Mouse (Mus musculus): Measurements from ENCODE around the gene Slc26a3. TPM values are rescaled to one million over a fixed set of nuclear protein-coding genes. Genes with fewer than 3 reads are reported as not detected.
"Not testable (repeated sequence)": the region's sequence is repeated elsewhere in the genome, so short reads cannot be mapped to it uniquely, and the experiment has no call there.

Gene Slc26a3
- polyA plus RNA-seq, 1 experiment from 2014 or later, result not detected

DNA sequence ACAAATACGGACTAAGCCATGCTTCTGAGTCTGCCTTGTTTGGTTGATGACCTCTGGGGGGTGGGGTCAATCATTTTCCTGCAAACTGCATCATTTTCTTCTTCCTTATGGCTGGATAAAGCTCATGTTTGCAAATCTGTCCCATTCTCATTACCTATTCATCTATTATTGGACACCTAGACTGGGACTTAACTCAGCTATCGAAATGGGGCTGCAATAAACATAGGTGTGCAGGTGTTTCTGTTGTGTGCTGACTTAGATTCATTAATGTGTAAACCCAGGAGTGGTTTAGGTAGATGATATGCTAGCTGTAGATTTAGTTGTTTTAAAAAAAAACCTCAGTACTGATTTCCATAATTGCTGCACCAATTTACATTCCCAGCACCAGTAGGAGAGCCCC lies 48.9 kb downstream of the Slc26a3 start:
- ATAC-seq (ENCODE audit: low read depth), result no peak
- no peak overlapping the region for H3K27ac ChIP-seq (replicated peaks)
- H3K9me3 ChIP-seq, result no peaks in the 10 kb centered on the region
- peaks cover 10% of the 10 kb centered on the region for H3K4me1 ChIP-seq (replicated peaks)
- no peak overlapping the region for H3K4me3 ChIP-seq
- H3K4me2 ChIP-seq, result no peak overlapping the region
- H3K9ac ChIP-seq, result no peak overlapping the region
- H3K27me3 ChIP-seq, result peaks cover 6% of the 10 kb centered on the region; the same call in 1 of the 2 replicates
- H3K36me3 ChIP-seq, result no peaks in the 10 kb centered on the region
- WGBS, result 71% methylated on average over 2 of the region's 2 CpGs

DNA sequence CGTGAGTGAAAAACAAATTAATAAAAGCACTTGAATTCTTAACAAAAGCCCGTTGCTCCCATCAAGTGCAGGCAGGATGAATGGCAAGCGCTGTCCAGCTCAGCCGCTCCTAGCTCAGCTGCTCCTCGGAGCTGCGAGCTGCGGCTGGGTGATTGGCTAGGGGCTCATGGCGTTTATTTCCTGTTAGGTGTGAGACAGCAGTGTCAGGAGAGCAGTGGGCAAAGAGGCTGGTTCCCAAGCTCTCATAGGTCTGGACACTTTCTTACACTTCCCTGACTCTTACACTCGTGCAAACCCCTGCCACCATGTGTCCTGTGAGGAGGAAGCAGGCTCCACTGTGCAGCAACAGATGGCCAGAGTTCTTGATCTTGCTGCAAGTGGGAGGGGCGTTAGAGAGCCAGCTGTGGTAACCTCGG lies 53.5 kb downstream of the Slc26a3 start:
- H3K9ac ChIP-seq, result no peak overlapping the region
- no peaks in the 10 kb centered on the region for H3K9me3 ChIP-seq
- H3K4me2 ChIP-seq, result peak overlapping the region; percentile 54
- 2% methylated on average over 11 of the region's 11 CpGs for WGBS
- no peaks in the 10 kb centered on the region for H3K36me3 ChIP-seq
- ATAC-seq (ENCODE audit: low read depth), result peak; percentile 77
- peak overlapping the region; percentile 23 for H3K4me3 ChIP-seq
- peaks cover 10% of the 10 kb centered on the region for H3K4me1 ChIP-seq (replicated peaks)
- peaks cover 6% of the 10 kb centered on the region; the same call in 1 of the 2 replicates for H3K27me3 ChIP-seq
- no peak overlapping the region for H3K27ac ChIP-seq (replicated peaks)

DNA sequence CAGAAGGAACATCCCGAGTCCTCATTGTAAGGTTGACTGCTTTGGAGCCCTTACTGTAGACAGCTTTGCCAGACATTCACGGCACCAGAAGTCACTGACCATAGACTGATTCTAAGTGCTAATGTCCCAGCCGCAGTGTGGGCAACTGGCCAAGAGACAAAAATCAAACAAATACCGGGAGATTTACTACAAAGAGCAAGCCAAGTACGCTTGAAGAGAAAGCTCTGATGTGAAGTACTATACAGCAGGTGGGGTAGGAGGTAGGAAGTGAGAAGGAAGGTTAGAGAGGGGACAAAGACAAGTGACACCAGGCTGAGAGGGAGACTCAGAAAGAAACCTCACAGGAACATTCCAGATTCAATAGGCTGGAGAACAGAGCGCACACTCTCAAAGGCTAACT lies 54.2 kb downstream of the Slc26a3 start:
- no peak for ATAC-seq (ENCODE audit: low read depth)

GRCm38 (mm10) chr12:31449341-31449740 lies 58.7 kb downstream of the Slc26a3 start:
- WGBS, result 86% methylated on average over 3 of the region's 3 CpGs
- H3K4me3 ChIP-seq, result no peak overlapping the region
- H3K4me2 ChIP-seq, result no peak overlapping the region
- no peaks in the 10 kb centered on the region for H3K9me3 ChIP-seq
- no peak overlapping the region for H3K9ac ChIP-seq
- ATAC-seq (ENCODE audit: low read depth), result no peak
- peaks cover 1% of the 10 kb centered on the region for H3K4me1 ChIP-seq (replicated peaks)
- no peaks in the 10 kb centered on the region for H3K27me3 ChIP-seq
- H3K36me3 ChIP-seq, result no peaks in the 10 kb centered on the region
- H3K27ac ChIP-seq (replicated peaks), result no peak overlapping the region

More for the DNA sequence above, 54.2 kb downstream of the Slc26a3 start:
- no peak overlapping the region for H3K4me2 ChIP-seq
- no peak overlapping the region for H3K27ac ChIP-seq (replicated peaks)
- no peak overlapping the region for H3K9ac ChIP-seq
- H3K36me3 ChIP-seq, result no peaks in the 10 kb centered on the region
- H3K27me3 ChIP-seq, result peaks cover 6% of the 10 kb centered on the region; the same call in 1 of the 2 replicates
- no peaks in the 10 kb centered on the region for H3K9me3 ChIP-seq
- WGBS, result 73% methylated on average over 6 of the region's 6 CpGs
- no peak overlapping the region for H3K4me3 ChIP-seq
- H3K4me1 ChIP-seq (replicated peaks), result peaks cover 10% of the 10 kb centered on the region

- no peaks in the 10 kb centered on the region for H3K27me3 ChIP-seq
- no peak overlapping the region for H3K9ac ChIP-seq
- no peaks in the 10 kb centered on the region for H3K36me3 ChIP-seq
- H3K27ac ChIP-seq (replicated peaks), result no peak overlapping the region
- WGBS, result 91% methylated on average over 9 of the region's 9 CpGs
- no peak overlapping the region for H3K4me2 ChIP-seq
- H3K4me1 ChIP-seq (replicated peaks), result no peaks in the 10 kb centered on the region
- no peak for ATAC-seq (ENCODE audit: low read depth)
- H3K9me3 ChIP-seq, result no peaks in the 10 kb centered on the region
- no peak overlapping the region for H3K4me3 ChIP-seq
These were observed 65.6 kb downstream of the Slc26a3 start for GRCm38 (mm10) chr12:31456271-31456670.

GRCm38 (mm10) chr12:31458474-31458873 lies 67.8 kb downstream of the Slc26a3 start:
- no peak overlapping the region for H3K4me2 ChIP-seq
- H3K36me3 ChIP-seq, result no peaks in the 10 kb centered on the region
- no peak overlapping the region for H3K4me3 ChIP-seq
- 70% methylated on average over 4 of the region's 4 CpGs for WGBS
- H3K4me1 ChIP-seq (replicated peaks), result no peaks in the 10 kb centered on the region
- H3K27ac ChIP-seq (replicated peaks), result no peak overlapping the region
- H3K27me3 ChIP-seq, result no peaks in the 10 kb centered on the region
- no peak for ATAC-seq (ENCODE audit: low read depth)
- H3K9ac ChIP-seq, result no peak overlapping the region
- no peaks in the 10 kb centered on the region for H3K9me3 ChIP-seq

DNA sequence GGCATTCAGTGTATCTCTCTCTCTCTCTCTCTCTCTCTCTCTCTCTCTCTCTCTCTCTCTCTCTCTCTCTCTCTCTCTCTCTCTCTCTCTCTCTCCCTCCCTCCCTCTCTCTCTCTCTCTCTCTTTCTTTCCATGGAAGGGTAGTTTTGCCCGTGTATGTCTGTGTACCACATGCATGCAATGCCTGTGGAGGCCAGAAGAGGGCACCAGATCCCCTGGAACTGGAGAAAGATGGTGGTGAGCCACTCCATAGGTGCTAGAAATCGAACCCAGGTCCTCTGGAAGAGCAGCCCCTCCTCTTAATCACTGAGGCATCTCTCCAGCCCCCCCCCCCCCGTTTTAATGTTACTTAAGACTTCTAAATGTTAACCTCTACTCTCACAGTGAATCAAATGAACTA lies 69.6 kb downstream of the Slc26a3 start:
- WGBS, result 49% methylated on average over 3 of the region's 3 CpGs
- not testable (repeated sequence) for H3K9me3 ChIP-seq; H3K4me3 ChIP-seq; H3K4me1 ChIP-seq (replicated peaks); H3K27ac ChIP-seq (replicated peaks); ATAC-seq (ENCODE audit: low read depth); H3K36me3 ChIP-seq; H3K9ac ChIP-seq; H3K27me3 ChIP-seq; H3K4me2 ChIP-seq

- Histone ChIP-seq H3K27me3 (no peaks in the 10 kb centered on the region), H3K9me3 (no peaks in the 10 kb centered on the region), H3K27ac (replicated peaks) (no peak overlapping the region), H3K9ac (no peak overlapping the region), H3K4me2 (no peak overlapping the region), H3K36me3 (no peaks in the 10 kb centered on the region), H3K4me3 (no peak overlapping the region), H3K4me1 (replicated peaks) (no peaks in the 10 kb centered on the region)
- WGBS, result 94% methylated on average over 9 of the region's 9 CpGs
- no peak for ATAC-seq (ENCODE audit: low read depth)
These were observed 70.7 kb downstream of the Slc26a3 start for GRCm38 (mm10) chr12:31461371-31461770.

- 84% methylated on average over 4 of the region's 4 CpGs for WGBS
- H3K4me3 ChIP-seq, result no peak overlapping the region
These were observed 71.9 kb downstream of the Slc26a3 start for GRCm38 (mm10) chr12:31462615-31463014.

GRCm38 (mm10) chr12:31478182-31478581 lies 87.5 kb downstream of the Slc26a3 start:
- H3K9me3 ChIP-seq; H3K36me3 ChIP-seq; H3K4me3 ChIP-seq; H3K9ac ChIP-seq; H3K27me3 ChIP-seq; ATAC-seq (ENCODE audit: low read depth); H3K4me1 ChIP-seq (replicated peaks); H3K4me2 ChIP-seq; H3K27ac ChIP-seq (replicated peaks): not testable (repeated sequence)
- 90% methylated on average over 4 of the region's 6 CpGs for WGBS

More at GRCm38 (mm10) chr12:31462615-31463014, 71.9 kb downstream of the Slc26a3 start:
- Histone ChIP-seq H3K9me3 (no peaks in the 10 kb centered on the region), H3K4me1 (replicated peaks) (no peaks in the 10 kb centered on the region), H3K9ac (no peak overlapping the region), H3K36me3 (no peaks in the 10 kb centered on the region), H3K27ac (replicated peaks) (no peak overlapping the region), H3K4me2 (no peak overlapping the region), H3K27me3 (no peaks in the 10 kb centered on the region)
- ATAC-seq (ENCODE audit: low read depth), result no peak

- no peak for ATAC-seq (ENCODE audit: low read depth)
- Histone ChIP-seq H3K36me3 (peaks cover 43% of the 10 kb centered on the region), H3K9me3 (no peaks in the 10 kb centered on the region), H3K9ac (no peak overlapping the region), H3K27me3 (no peaks in the 10 kb centered on the region), H3K4me2 (no peak overlapping the region), H3K4me1 (replicated peaks) (no peaks in the 10 kb centered on the region), H3K27ac (replicated peaks) (no peak overlapping the region), H3K4me3 (no peak overlapping the region)
- WGBS, result 80% methylated on average over 6 of the region's 6 CpGs
These were observed 95.8 kb downstream of the Slc26a3 start for GRCm38 (mm10) chr12:31486431-31486830.

DNA sequence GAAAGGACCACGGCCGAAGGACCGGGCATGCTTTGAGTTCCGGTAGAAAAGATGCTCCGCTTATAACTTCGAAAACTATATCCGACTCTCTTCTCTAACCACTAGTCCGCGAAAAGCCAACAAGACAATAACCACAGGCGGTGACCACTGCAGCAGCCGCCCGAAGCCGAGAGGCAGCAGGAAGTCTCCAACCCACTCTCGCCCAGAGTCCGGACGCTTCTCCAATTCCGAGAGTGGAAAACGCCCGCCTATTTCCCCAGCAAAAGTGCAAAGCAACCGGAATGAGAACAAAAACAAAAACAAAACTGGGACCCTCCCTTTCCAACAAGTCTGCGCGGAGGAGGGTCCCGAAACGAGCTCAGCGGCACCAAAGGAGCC lies 108.3 kb downstream of the Slc26a3 start:
- Histone ChIP-seq H3K9me3 (no peaks in the 10 kb centered on the region), H3K9ac (peak overlapping the region; percentile 89), H3K4me1 (replicated peaks) (peaks cover 25% of the 10 kb centered on the region), H3K27ac (replicated peaks) (peak overlapping the region; percentile 96), H3K4me2 (peak overlapping the region; percentile 87), H3K27me3 (no peaks in the 10 kb centered on the region), H3K36me3 (peaks cover 6% of the 10 kb centered on the region), H3K4me3 (peak overlapping the region; percentile 79)
- 1% methylated on average over 25 of the region's 25 CpGs for WGBS
- peak; percentile 14 for ATAC-seq (ENCODE audit: low read depth)
